Mouse (Mus musculus) CH12.LX (cell line): ENCODE data around the gene Plekha7.

Experiments
- CTCF ChIP-seq, 2 experiments: IDR thresholded peaks in 1 of 2; conservative IDR thresholded peaks in 1 of 2; 2 replicates each; pipeline ENCODE4 v1.5.1; 2011 to 2012; ENCODE audit warnings: low read depth in 2 of 2, low read length in 2 of 2, improper control_type of control experiment in 1 of 2, inconsistent platforms in 1 of 2, mild to moderate bottlenecking in 1 of 2, moderate library complexity in 1 of 2
- ELF1 ChIP-seq: IDR thresholded peaks from 2 replicates; pipeline ENCODE4 v1.6.1; 2014; ENCODE audit warnings: low read depth, mild to moderate bottlenecking, inconsistent platforms, low read length, improper control_type of control experiment
- EP300 ChIP-seq: IDR thresholded peaks from 2 replicates; pipeline ENCODE4 v1.6.1; 2011; ENCODE audit warnings: low read length, improper control_type of control experiment
- GABPA ChIP-seq: IDR thresholded peaks from 2 replicates; pipeline ENCODE4 v1.6.1; 2012; ENCODE audit warnings: low read depth, low read length, improper control_type of control experiment, inconsistent platforms; ENCODE audit not compliant: insufficient replicate concordance
- MAX ChIP-seq: IDR thresholded peaks from 2 replicates; pipeline ENCODE4 v1.6.1; 2011; ENCODE audit warnings: low read length, improper control_type of control experiment
- TBP ChIP-seq: conservative IDR thresholded peaks from 2 replicates; pipeline ENCODE4 v1.6.1; 2011; ENCODE audit warnings: low read depth, low read length, improper control_type of control experiment
- ZMIZ1 ChIP-seq: IDR thresholded peaks from 2 replicates; pipeline ENCODE4 v1.6.1; 2012; ENCODE audit warnings: low read depth, mild to moderate bottlenecking, inconsistent platforms, low read length, improper control_type of control experiment

DNA sequence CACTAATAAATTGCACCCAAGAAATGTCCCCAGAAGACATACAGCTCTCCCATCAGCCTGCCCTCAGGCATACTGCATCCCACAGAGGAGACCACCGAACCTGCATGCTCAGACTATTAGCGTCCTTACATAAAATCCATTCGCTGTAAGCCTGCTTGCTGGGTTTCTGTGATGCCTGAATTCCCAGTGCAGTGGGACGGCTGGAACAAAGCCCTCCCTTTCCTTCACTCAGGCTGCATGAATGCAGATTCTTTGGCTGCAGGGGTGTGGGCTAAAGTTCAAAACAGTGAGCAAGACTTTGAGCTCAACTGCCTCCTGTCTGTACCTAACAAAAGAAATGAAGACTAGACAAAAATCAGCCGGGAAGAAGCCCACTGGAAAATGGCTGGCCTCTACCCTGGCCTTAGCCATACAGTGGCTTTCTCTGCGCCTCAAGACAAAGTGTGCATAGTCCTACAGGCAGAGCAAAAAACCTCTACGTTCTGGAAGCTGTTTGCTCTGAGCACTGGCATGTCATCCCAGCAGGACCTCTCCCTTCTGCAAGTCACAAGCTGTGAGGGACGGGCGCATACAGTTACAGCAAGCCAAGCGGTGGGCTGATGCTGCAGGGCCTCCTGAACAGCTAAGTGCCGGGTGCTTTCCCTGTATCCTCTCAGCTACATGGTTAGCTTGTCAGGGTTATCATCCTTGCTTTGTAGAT is 123.7 kb downstream of the Plekha7 start:
- TF ChIP-seq CTCF (conservative IDR thresholded peaks at IDR 0.05 in 1 of 2, IDR thresholded peaks at IDR 0.05 in 1 of 2; ENCODE audit: low read depth in 2 of 2, low read length in 2 of 2) (no peak), MAX (no peak), ZMIZ1 (no peak), GABPA (no peak), EP300 (no peak), TBP (no peak), ELF1 (no peak)
